Mouse (Mus musculus) intestine, embryonic 16.5 days (tissue): ENCODE results near the gene Mafg. TPM values are rescaled to one million over a fixed set of nuclear protein-coding genes. Genes with fewer than 3 reads are reported as not detected.

Experiments used
- ATAC-seq: fragments of 200-750 bp; cut with Nextera tagmentation; 2 replicates; pipeline ENCODE4 v1.8.0; 2017; ENCODE audit warnings: moderate TSS enrichment, moderate library complexity
- H3K27ac ChIP-seq: fragments of 300-500 bp; sonication (generic); 2 replicates; pipeline ENCODE4 v1.5.1; 2014; ENCODE audit warnings: mild to moderate bottlenecking, low read length
- H3K27me3 ChIP-seq: fragments of 300-500 bp; sonication (generic); replicated peaks from 2 replicates; pipeline ENCODE4 v1.6.1; 2014; ENCODE audit warnings: low read length, control low read depth, mixed read lengths; ENCODE audit not compliant: control insufficient read depth, insufficient read depth
- H3K36me3 ChIP-seq: fragments of 300-500 bp; sonication (generic); 2 replicates; pipeline ENCODE4 v1.6.1; 2014; ENCODE audit warnings: low read length, control low read depth; ENCODE audit not compliant: control insufficient read depth, insufficient read depth
- H3K4me1 ChIP-seq: fragments of 300-500 bp; sonication (generic); 2 replicates; pipeline ENCODE4 v1.6.1; 2014; ENCODE audit warnings: low read length, control low read depth, mixed read lengths; ENCODE audit not compliant: control insufficient read depth, insufficient read depth
- H3K4me2 ChIP-seq: fragments of 300-500 bp; sonication (generic); 2 replicates; pipeline ENCODE4 v1.6.1; 2014; ENCODE audit warnings: low read depth, low read length, control low read depth
- H3K4me3 ChIP-seq: fragments of 300-500 bp; sonication (generic); 2 replicates; pipeline ENCODE4 v1.5.1; 2014; ENCODE audit warnings: mild to moderate bottlenecking, low read length
- H3K9ac ChIP-seq: fragments of 300-500 bp; sonication (generic); 2 replicates; pipeline ENCODE4 v1.6.1; 2014; ENCODE audit warnings: low read depth, low read length
- H3K9me3 ChIP-seq: fragments of 300-500 bp; sonication (generic); 2 replicates; pipeline ENCODE4 v1.6.1; 2016; ENCODE audit warnings: low read length, control low read depth; ENCODE audit not compliant: control insufficient read depth
- WGBS: fragments of 180-500 bp; shearing (Covaris S2); extraction: QIAGEN DNeasy Blood & Tissue Kit; methylation state at CpG from one replicate; pipeline ENCODE4 v1.1.7; 2014; 5-methylcytosine and 5-hydroxymethylcytosine counted together
- polyA plus RNA-seq: library from polyadenylated mRNA; unstranded; fragments of >200 nt; fragmentation: Nextera tagmentation; extraction: Ambion mirVana; gene quantifications from 2 replicates; pipeline ENCODE4 v1.2.1, GENCODE M21; 2015

Mafg gene
- polyA plus RNA-seq, 1 experiment from 2014 or later, result 16.3 TPM

DNA sequence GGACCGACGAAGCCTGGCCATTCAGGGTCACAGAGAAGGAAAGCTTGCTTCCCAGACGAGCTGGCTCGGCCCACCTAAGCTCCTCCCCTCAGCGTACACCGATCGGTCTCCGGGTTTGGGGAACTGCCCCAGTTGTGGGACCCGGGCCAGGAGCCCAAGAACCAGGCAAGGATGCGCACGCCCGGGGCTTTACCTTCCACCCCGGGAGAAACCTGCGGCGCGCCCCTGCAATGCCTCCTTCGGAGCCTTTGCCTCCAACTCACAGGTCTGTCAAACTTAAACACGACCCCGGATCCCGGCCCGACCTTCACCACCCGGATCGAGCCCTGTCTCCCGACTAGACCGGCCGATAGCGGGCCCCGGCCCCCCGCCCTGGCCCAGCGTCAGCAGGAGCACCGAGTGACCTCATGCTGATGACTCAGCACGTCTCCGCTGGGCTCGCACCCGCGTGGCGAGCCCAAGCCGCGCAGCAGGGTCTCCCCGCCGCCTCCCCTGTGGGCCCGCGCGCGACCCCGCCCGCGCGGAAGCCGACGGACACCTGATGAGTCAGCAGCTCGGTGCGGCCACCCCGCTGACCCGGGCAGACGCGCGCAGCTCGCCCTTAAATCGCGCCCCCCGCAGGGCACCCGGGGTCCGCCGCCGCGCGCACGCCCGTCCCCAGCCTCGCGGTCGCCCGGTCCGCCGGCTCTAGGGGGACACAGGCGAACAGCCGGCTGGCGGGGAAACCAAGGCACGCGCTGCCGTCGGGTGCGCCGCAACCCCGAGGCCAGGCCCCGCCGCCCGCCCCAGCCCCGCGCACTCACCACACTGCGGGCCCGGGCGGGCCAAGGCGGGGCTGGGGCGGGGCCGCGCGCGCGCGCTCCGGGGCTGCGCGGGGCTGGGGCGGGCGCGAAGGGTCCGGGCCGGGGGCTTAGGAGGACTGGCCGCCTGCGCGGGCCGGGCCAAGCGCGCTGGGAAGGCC, 561 bp downstream of the Mafg start:
- peak overlapping the region; percentile 87 for H3K27ac ChIP-seq
- H3K27me3 ChIP-seq, result no peaks in the 10 kb centered on the region
- ATAC-seq, result peak; percentile 84
- peak overlapping the region; percentile 80 for H3K4me3 ChIP-seq
- peaks cover 5% of the 10 kb centered on the region; the same call in 1 of the 2 replicates for H3K36me3 ChIP-seq
- H3K9me3 ChIP-seq, result no peaks in the 10 kb centered on the region
- peak overlapping the region; percentile 84 for H3K4me2 ChIP-seq
- H3K4me1 ChIP-seq, result peaks cover 32% of the 10 kb centered on the region
- WGBS, result under 1% methylated on average over 104 of the region's 116 CpGs
- H3K9ac ChIP-seq, result peak overlapping the region; percentile 92

GRCm38 (mm10) chr11:120631726-120632448, 1.5 kb downstream of the Mafg start:
- peak overlapping the region; percentile 80 for H3K4me3 ChIP-seq
- H3K36me3 ChIP-seq, result peaks cover 5% of the 10 kb centered on the region; the same call in 1 of the 2 replicates
- H3K9ac ChIP-seq, result peak overlapping the region; percentile 92
- 50% methylated on average over 4 of the region's 4 CpGs for WGBS
- peak overlapping the region; percentile 84 for H3K4me2 ChIP-seq
- no peak for ATAC-seq
- H3K9me3 ChIP-seq, result no peaks in the 10 kb centered on the region
- peak overlapping the region; percentile 87 for H3K27ac ChIP-seq
- H3K27me3 ChIP-seq, result no peaks in the 10 kb centered on the region
- peaks cover 32% of the 10 kb centered on the region for H3K4me1 ChIP-seq

GRCm38 (mm10) chr11:120630881-120631725, 2.3 kb downstream of the Mafg start:
- 23% methylated on average over 7 of the region's 7 CpGs for WGBS

DNA sequence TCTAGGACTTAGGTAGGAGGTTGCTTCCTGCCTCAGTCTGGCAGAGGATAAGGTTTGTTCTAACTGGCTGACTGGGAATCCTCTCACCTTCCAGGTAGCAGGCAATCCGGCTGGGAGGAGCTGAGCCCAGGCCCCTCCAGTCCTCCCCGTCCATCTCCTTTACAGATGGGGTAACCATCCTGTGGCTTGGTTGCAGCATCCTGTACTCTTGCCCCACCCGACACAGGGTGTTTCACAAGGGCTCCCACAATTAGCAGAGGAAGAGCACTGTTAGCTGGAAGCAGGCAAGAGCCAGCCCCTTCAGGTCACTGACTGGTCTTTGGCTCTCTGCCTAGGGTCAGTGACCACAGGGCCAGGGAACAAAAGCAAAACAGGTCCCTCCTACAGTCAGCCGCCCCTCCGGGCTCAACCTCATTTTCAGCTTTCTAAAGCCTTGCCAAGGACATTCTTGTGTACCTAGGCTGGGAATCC, 3.0 kb downstream of the Mafg start:
- H3K4me3 ChIP-seq, result peak overlapping the region; percentile 3; the same call in 1 of the 2 replicates
- H3K9me3 ChIP-seq, result no peaks in the 10 kb centered on the region
- peak overlapping the region; percentile 31 for H3K27ac ChIP-seq
- H3K9ac ChIP-seq, result peak overlapping the region; percentile 42
- H3K36me3 ChIP-seq, result peaks cover 5% of the 10 kb centered on the region; the same call in 1 of the 2 replicates
- H3K4me2 ChIP-seq, result peak overlapping the region; percentile 84
- H3K4me1 ChIP-seq, result peaks cover 37% of the 10 kb centered on the region
- no peaks in the 10 kb centered on the region for H3K27me3 ChIP-seq
- no peak; the same call in 1 of the 2 replicates for ATAC-seq
- WGBS, result 55% methylated on average over 5 of the region's 5 CpGs

More at GRCm38 (mm10) chr11:120630881-120631725, 2.3 kb downstream of the Mafg start:
- peak overlapping the region; percentile 92 for H3K9ac ChIP-seq
- H3K27ac ChIP-seq, result peak overlapping the region; percentile 87
- ATAC-seq, result no peak
- no peaks in the 10 kb centered on the region for H3K9me3 ChIP-seq
- peaks cover 5% of the 10 kb centered on the region; the same call in 1 of the 2 replicates for H3K36me3 ChIP-seq
- peak overlapping the region; percentile 80 for H3K4me3 ChIP-seq
- H3K4me1 ChIP-seq, result peaks cover 32% of the 10 kb centered on the region
- peak overlapping the region; percentile 84 for H3K4me2 ChIP-seq
- no peaks in the 10 kb centered on the region for H3K27me3 ChIP-seq

DNA sequence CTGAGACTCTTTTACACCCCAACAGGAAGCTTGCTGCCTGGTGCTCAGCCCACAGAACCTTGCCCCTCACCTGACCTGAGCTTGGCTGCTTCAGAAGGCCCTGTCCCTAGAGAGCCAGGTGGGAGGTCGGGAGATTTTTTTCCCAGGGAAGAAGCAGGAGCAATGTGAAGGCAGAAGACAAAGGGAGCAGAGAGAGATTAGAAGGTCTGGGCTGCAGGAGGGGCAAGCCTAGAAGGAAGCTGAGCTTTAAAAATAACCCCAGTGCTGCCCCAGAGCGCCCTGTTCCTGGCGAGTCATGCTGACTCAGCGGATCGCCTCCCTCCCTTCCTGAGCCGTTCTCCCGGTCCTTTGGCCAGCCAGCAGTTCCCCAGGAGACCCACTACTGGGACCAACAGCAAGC, 3.5 kb downstream of the Mafg start:
- 0 out of 2 replicates have a peak overlapping the region, but pooled peaks have one; percentile 4 for H3K4me3 ChIP-seq
- H3K4me1 ChIP-seq, result peaks cover 41% of the 10 kb centered on the region
- peak overlapping the region; percentile 24 for H3K4me2 ChIP-seq
- no peaks in the 10 kb centered on the region for H3K27me3 ChIP-seq
- ATAC-seq, result peak; percentile 18; the same call in 1 of the 2 replicates
- H3K27ac ChIP-seq, result peak overlapping the region; percentile 31
- peak overlapping the region; percentile 42 for H3K9ac ChIP-seq
- no peaks in the 10 kb centered on the region for H3K9me3 ChIP-seq
- H3K36me3 ChIP-seq, result peaks cover 5% of the 10 kb centered on the region; the same call in 1 of the 2 replicates
- WGBS, result 32% methylated on average over 7 of the region's 7 CpGs

DNA sequence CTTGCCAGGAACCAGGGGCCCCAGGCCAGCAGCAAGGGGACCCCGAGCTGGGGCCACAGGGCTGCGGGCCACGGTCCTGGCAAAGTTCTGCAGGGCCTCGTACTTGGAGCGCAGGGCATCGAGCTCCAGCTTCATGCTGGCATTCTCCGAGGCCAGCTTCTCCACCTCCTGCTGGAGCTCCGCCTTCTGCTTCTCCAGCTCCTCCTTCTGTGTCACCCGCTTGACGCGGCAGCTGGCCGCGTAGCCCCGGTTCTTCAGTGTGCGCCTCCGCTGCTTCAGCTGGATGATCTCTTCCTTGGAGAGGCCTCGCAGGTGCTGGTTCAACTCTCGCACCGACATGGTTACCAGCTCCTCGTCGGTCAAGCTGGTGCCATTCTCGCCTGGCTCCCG, 4.1 kb downstream of the Mafg start:
- Histone ChIP-seq H3K27ac (peak overlapping the region; percentile 31), H3K9me3 (no peaks in the 10 kb centered on the region), H3K4me3 (peak overlapping the region; percentile 13; the same call in 1 of the 2 replicates), H3K36me3 (peaks cover 5% of the 10 kb centered on the region; the same call in 1 of the 2 replicates), H3K9ac (peak overlapping the region; percentile 42), H3K4me1 (peaks cover 41% of the 10 kb centered on the region), H3K27me3 (no peaks in the 10 kb centered on the region), H3K4me2 (peak overlapping the region; percentile 24)
- WGBS, result 80% methylated on average over 23 of the region's 23 CpGs
- no peak for ATAC-seq

DNA sequence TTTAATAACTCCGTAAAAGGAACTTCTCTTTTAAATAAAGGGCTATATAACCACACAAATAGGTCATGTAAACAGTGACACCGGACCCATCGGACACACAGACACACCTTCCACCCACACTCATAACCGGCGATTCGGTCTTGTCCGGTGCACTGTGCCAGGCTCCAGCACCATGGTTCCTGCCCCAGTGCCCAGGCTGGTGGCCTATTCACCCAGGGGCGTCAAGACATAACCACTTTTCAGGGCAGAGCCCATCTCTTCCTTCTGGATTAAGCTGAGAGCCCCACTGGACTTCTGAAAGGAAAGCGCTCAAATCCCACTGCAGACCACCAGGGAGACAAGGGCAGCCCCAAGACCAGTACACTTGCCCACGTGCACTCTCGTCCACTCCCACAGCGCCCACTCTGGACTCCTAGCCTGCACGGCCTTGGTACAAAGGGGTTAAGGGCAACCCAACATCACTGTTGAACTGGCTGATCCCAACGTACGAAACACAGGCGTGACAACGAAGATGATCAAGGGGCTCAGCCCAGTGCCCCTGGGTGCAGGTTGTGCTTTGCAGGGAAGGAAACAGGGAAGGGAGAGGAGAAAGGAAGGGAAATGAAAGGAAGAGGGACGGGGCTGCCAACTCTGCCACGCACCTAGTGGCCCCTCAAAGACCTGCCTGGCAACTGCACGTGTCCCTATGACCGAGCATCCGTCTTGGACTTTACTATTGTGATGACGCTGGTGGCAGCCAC, 4.6 kb downstream of the Mafg start:
- no peaks in the 10 kb centered on the region for H3K9me3 ChIP-seq
- H3K4me2 ChIP-seq, result no peak overlapping the region
- peak overlapping the region; percentile 31; the same call in 1 of the 2 replicates for H3K27ac ChIP-seq
- WGBS, result 93% methylated on average over 23 of the region's 23 CpGs
- peak overlapping the region; percentile 42; the same call in 1 of the 2 replicates for H3K9ac ChIP-seq
- H3K27me3 ChIP-seq, result no peaks in the 10 kb centered on the region
- no peak for ATAC-seq
- H3K4me1 ChIP-seq, result peaks cover 40% of the 10 kb centered on the region
- H3K4me3 ChIP-seq, result no peak overlapping the region
- H3K36me3 ChIP-seq, result peaks cover 5% of the 10 kb centered on the region; the same call in 1 of the 2 replicates
